Mouse (Mus musculus): Measurements from ENCODE around the gene Gabra2.

The Gabra2 gene

DNA sequence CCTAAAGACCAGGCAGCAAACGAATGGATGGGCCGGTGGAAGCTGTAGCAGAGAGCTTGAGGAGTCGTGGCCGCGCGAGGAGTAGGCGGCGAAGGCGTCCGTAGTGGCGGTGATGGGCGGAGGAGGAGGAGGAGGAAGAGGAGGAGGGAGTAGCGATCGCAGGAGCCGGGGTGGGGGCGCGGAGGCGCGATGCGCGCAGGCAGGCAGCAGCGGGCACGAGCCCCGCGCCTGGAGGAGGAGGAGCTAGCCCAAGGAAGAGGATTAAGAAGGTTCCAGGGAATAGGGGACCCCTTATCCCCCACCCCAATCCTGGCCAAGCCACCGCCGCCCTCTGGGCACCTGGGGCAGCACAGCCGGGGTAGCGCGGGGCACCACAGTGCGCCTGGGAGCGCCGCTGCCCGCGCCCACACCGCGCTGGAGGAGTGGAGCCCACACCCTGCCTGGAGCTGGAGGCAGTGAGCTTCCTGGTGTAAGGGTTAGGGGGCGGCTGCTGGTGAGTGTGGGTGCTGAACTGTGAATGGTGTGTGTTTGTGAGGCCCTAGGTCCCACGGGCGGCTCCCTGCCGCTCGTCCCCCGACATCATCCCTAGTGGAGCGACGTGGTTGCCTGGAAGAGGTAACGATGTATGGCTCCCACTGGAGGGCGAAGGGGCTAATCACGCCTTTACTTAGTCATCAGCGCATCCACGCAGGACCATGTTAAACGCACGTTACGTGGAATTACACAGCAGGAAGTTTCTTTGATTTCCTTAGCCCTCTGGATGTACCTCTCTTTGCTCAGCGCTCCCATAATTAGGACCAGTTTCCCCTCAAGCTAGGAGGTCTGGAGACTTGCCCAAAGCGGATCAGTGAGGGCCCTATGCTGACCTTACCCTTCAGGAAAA is at the start of gene Gabra2:
Gabra2 (minus strand) TSS at position 125 of the 883 bp plus-strand sequence.
- no peak for DNase-seq (ENCODE audit: low read depth, low spot score)

DNA sequence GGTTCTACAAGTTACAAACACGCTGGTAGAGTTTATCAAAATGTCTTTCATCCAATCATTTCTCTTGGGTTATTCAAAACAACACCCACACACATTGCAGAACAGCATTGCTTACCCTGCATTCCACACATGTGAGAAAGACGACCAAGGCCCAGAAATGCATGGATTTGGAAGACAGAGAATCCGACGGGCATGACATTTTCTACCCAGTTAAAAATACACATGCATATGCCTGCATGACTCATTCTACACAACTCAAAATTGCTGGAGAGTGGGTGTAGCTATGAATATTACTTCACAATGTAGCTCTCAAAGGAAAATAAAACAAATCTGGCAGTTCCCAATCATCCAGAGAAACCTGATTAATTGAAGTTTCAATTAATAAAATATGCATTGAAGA is 41.0 kb upstream of the Gabra2 start:
- no peak for DNase-seq (ENCODE audit: low read depth, low spot score)

DNA sequence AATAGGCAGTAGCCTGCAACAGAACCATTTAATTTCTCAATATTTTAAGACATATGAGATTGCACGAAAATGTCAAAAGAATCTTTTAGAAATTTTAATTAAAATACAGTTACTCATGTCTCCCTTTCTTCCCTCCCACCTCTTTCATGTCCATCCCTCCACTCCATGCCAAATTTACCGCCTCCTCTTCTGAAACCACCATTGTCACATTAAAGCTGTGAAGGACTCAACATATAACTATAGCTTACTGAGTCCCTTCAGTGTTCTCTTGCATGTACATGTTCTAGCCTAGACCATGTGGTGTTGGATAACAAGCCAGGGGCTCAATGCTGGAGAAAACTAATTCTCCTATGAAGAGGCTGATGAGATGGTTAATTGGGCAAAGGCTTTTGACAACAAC is 40.2 kb upstream of the Gabra2 start:
- no peak for DNase-seq (ENCODE audit: low read depth, low spot score)

DNA sequence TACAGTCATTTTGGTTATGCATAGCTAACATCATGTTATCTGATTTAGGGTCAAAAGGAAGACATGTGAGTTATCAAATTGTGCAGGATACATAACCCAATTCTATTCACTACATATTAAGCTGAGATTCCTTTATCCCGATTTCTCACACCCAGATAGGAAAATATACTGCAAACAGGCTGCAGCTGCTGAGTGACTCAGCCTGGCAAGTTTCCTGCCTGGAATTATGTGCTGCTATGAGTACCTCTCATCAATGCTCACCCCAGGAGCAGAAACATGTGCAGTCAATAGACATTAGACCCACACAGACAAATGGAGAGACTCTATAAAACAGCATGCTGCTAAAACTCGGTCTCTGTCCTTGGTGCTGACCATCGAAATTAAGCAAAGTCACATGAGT is 32.1 kb upstream of the Gabra2 start:
- peak; percentile 2 for DNase-seq (ENCODE audit: low read depth, low spot score)

DNA sequence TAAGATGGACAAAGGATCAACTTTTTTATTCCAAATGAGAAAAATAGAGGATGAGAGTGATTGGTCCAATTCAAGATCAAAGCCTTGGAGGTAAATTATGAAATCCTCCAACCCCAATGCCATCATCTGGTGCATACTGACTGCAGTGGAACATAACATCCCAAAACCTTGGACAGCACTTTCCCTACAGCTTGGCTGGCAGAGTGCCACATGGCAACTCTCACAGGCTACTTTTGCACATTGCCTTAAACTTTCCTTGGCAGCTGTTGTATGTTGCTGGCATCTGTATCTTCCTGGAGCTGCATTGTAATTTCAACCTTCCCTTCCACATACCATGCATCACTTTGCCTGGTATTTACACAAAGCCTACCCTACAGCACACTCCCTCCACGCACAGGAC is 19.6 kb upstream of the Gabra2 start:
- DNase-seq (ENCODE audit: low read depth, low spot score), result no peak

DNA sequence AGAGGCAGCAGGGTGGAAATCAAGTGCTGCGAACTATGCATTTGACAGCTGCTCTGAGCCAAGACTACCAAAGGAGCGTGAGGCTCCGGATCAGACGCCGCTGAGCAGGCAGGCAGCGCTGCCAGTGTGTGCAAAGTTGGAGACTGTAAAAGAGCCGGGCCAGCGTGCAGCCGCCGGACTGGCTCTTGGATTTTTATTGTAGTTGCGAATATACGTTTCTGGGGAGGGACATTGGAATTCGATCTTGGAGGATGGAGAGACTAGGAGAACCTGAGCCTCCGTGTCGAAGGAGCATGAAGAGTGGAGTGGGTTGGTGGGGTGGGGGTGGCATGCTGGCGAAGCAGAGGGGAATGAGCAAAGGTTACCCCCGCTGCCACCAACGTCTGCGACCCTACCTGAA is 469 bp downstream of the Gabra2 start:
- no peak for DNase-seq (ENCODE audit: low read depth, low spot score)

DNA sequence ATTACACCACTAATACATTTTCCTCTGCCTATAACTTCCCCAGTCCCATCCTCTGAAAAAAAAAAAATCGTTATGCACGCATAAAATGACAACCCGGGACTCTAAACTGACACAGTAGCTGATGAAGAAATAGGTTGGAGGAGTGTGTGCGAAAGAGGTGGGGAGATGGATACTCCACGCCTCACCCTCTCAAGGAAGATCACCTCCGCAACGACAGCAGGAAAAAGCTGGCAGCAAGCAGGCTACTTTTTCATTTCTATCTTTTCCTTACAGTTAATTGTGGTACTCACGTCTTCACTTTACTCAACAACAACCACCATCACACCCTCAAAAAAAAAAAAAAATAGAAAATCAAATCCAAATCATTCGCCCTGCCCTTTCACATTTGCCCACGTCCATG is 873 bp downstream of the Gabra2 start:
- no peak for DNase-seq (ENCODE audit: low read depth, low spot score)

DNA sequence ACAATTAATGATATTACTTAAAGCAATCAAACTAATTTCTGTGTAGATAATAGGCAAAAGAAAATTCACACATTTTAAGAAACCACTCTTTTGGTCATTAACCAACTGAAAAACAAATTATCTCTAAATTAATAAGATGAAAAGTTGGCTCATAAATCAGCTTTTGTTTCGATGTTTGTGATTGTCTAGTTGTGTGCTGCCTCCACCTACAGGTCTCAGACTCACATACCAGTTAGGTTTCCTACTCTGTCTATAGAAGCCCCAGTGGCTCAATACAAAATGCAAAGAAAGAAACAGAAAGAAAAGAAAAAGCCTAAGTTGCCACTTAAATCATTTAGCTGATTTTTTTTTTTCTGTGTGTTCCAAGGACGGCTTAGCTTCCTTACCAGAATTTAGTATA is 1.8 kb downstream of the Gabra2 start:
- no peak for DNase-seq (ENCODE audit: low read depth, low spot score)

DNA sequence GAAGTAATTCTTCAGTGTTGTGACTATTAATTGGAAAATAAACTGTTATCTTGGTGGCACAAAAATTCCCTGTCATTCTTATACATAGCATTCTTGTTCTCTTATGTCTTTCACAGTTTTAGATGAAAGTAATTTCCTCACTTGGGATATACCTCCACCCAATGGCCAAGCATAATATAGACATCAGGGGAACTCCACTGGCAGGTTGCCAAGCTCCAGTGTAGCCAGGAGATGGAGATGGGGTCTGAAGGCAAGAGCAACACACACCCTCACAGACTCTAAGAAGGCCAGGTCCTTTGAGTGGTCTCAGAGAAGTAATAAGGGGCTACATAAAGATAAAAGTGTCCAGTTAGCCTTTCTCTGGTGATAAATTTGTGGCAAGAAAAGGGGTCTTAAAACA is 3.2 kb downstream of the Gabra2 start:
- peak; percentile 4 for DNase-seq (ENCODE audit: low read depth, low spot score)

DNA sequence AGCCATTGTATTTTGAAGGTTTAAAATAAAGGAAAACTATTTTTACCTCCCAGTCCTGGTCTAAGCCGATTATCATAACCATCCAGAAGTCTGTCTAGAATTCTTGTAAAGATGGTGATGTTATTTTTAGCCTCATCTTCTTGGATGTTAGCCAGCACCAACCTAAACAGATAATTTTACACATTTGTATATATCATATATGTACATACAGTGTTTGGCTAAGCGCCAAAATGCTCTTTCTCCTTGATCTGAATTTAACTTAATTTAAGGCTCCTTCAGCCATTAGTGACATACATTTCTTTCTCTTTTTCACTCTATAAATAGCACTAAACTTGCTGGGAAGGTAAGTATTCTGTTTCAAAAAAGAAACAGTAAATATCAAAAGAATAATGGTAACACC is 3.7 kb downstream of the Gabra2 start:
- no peak for DNase-seq (ENCODE audit: low read depth, low spot score)

DNA sequence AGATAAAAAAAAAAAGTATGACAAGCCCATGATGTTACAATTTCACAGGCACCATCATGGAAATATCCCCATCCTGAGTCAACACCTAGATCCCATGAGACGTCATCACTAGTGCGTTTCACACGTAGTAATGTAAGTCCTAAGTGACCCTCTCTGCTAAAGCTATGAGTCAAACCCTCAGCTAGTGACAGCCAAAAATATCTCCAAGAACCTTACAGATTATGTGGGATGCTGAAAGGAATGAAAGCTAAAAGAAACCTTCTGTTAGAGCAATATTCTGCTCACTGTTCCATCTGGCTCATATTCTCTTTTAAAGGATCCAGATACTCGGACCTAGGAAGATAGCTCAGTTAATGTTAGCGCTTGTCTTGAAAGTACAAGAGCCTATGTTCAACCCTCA is 16.8 kb downstream of the Gabra2 start:
- DNase-seq (ENCODE audit: low read depth, low spot score), result no peak

DNA sequence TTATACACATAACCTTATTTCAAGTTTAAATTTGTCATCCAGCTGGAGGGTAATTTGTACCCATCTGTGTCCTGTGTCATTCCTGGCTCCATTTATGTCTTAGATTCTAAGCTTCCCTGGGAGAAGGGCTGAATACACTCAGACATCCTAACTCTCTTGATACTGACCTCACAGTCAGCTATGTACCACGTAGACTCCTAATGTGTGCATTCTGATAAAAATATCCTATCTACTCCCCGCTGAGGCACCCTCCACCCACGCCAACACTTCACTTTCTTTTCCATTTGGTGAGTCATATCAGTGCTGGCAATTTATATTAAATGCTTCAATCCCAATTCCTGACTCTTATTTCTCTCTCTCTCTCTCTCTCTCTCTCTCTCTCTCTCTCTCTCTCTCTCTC is 34.0 kb downstream of the Gabra2 start:
- no peak for DNase-seq (ENCODE audit: low read depth, low spot score)

DNA sequence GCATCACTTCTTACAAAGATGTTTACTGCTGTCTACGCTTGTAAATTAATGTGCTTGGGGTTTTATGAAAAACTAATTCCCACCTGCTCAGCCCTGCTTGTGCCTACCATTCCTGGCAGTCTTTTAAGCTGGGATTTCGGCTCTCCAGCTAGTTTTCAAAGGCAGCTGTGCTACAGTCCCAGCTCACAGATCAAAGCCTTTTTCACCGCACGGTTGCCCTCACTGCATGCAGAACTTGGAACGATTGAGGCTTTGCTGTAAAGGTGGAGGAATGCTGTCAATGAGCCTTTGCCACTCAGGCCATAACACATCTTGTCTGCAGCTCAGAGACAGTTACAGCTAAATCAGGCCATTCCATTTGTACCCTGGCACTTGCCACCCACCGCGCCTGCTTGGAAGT is 37.6 kb downstream of the Gabra2 start:
- peak; percentile 32 for DNase-seq (ENCODE audit: low read depth, low spot score)

DNA sequence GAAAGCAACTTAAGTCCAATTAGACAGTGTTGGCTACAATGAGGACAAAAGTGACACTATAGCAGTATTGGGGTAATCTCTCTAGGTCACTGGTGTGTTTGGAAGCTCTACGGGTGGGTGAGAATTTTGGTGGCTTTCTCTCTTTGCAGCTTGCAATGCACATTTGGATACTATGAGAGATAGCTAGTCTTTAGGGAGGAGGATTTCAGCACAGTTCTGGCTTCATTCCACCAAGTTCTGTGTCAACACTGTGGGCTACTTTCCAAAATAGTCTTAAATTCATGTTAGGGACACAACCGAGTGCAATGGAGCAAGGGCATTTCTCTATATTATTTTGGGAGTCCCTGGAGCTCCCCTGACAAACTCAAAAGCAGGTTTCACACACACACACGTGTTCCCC is 58.3 kb downstream of the Gabra2 start:
- no peak for DNase-seq (ENCODE audit: low read depth, low spot score)

DNA sequence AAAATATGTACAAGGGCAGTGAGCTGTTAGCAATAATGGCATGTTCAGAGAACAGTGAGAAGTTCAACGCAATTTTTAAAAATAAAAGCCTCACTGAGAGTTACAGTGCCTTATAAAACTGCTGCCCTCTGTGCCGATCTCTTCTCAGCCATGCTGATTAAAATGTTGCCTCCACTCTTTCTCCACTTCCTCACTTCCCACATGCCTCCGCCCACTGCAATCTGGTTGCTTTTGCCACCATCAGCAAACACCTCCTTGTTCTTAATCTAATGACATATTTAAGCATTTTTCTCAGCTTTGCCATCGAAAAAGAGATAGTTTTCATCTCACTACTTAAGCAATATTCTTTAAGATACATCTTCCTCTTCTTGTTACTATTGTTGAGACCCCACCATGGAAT is 69.7 kb downstream of the Gabra2 start:
- DNase-seq (ENCODE audit: low read depth, low spot score), result no peak

DNA sequence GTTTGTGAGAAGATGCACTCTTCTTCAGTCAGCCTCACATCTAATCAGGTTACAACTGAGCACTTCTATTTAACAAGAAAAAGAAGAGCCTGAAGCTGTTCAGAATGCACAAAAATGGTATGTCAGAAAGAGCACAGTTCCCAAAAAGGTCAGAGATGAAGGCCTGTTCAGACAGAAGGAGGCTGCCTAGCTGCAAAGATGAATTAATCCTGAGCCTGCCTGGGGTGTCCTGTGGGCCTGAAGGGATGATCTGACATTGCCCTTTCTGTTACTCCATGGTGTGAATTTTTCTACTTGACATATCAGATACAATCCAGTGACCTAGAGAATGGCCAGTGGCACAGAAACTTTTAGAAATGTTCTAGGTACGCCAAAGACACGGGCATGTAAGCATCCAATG is 83.9 kb downstream of the Gabra2 start:
- DNase-seq (ENCODE audit: low read depth, low spot score), result no peak

DNA sequence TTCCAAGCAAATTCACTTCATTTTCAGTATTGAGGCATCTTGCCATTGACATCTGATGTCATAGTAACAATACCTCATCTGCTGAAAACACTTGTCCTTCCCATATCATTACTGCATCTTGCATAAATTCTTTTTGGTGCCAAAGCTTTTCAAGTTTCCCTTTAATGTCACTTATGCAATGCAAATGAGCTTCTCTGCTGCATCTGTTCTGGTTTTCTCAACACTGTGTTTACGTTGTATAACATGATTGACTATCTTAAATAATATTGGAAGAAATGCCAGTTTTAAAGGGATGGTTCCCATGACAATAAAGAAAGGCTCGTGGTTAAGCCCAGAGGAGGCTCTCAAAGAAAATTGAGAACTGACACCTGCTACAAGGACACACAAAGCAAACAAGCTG is 84.4 kb downstream of the Gabra2 start:
- no peak for DNase-seq (ENCODE audit: low read depth, low spot score)

DNA sequence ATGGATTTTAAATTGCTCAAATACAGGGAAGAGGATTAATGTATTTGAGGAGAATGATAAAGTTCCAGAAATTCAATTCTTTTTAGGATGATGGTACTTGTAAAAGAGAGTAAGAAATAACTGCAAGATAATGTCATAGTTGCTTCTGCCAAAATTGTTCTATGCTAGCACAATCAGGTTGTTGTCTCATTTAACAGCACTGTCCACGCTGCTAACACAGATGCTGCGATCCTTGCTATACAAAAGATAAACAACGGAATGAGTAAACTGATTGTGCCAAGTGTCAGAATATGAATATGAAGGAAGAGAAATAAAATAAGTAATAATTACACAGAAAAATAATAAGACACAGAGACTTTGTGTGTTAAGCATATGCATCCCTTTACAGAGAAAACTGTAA is 84.9 kb downstream of the Gabra2 start:
- no peak for DNase-seq (ENCODE audit: low read depth, low spot score)

DNA sequence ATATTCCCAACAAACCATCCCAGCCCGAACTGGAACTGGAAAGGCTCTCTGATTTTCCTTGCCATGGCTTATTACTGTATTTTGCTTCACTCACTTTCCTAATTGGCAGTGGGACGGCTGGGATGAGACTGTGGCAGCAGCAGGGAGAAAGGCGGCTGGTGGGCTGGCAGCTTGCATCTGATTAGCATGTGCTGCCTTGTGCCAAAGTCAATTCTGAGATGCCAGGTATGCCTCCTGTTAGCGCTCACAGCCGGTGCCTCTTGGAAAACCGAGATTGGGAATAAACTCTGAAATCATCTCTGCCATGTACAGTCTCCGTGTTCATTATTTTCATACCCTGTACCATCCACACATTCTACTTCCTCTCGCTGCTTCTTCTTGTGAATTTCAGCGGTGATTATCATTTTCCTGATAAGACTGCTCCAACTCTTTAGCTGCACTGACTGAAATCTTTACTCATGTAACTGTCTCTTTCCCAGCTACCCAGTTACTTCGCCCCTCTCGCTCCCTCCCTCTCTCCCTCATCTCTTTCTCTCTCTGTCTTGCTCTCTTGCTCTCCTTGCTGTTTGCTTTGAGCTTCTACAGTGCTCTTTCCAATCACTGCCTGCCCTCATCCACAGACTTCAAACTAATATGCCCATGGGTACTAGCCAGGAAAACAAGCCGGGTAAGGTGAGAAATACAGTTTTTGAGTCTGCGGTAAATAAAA is 99.9 kb downstream of the Gabra2 start:
- no peak for DNase-seq (ENCODE audit: low read depth, low spot score)

DNA sequence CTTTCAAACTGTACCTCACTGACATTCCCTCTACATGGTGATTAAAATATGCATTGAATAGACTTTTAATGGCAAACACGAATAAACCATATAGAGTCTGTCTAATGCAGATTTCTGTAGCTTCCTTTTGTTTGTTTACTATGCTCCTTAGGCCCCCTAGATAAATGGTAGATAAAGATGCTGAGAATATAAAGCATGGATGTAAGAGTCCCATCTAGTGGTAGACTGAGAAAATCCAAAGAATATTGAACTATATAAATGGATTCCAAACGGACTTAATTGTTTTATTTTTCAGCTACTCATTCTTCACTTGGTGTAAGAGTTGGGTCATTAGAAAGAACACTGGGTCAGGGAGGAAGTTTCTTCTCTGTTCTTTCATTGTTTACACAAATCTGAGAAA is 102.4 kb downstream of the Gabra2 start:
- no peak for DNase-seq (ENCODE audit: low read depth, low spot score)

DNA sequence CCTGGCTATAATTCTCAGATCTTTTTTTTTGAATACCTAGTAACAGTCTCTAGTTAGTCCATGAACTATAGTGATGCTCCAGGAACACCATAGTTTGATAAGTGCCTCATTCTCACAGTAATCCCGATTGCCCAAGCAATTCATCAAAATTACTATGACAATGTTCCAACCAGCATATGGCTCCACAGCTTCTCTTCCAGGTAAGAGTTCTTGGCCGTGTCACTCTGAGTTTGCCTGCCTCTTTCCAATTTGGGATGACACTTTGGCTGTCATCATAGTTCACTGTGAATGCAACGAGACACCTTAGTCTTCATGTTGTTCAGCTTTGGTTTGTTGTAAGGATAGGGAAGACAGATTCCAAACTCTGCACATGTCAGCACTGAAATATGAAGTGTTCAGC is 104.8 kb downstream of the Gabra2 start:
- no peak for DNase-seq (ENCODE audit: low read depth, low spot score)
